ENCODE assay signal across 9 mouse cellular contexts in the genomic region with DNA sequence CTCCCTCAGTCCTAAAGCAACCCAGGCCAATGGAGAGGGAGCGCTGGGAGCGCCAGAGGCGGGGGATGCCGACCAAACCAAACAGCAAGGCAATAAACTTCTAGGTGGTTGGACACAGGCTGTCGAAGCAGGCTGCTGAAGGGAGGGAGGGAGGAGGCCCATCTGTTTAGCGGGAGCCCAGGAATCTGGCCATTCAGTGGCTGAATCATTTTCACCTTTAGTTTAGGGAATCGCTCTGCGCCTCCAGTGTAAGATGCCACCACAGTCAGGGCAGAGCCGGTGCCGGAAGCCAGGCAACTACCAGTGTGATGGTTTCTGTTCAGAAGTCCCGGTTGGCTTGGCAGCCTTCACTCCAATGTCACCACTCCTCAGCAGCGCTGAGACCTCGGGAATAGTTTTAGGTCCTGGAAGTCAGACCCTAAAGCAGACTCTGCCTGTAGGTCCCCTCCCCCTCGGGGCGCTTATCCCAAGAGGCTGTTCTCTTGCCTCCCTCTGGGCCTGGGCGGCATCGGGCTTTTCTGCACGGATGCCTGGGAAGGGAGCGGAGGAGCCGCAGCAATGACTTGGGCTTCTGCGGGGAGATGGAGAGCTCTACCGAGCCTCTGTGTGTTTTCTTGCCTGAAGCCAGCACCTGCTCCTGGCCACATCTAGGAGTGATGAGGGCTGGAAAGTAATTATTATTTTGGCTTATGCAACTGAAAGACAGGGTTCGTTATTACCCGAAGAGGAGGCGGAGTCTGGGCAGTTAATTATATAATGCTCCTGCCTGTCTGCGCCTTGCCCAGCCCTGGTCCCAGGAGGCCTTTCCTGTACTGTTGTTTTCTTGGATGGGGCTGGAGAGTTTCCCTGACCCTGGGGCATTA. TPM values are rescaled to one million over a fixed set of nuclear protein-coding genes. Genes with fewer than 3 reads are reported as not detected.
A peak's percentile ranks its signal among the peaks of the same experiment; 100 is the strongest.
DNase-seq lines count a peak whose midpoint lies in the region; ATAC-seq and TF ChIP-seq lines count a peak whose summit lies in the region.
"Had no signal": no experiment of that assay in that cellular context is flagged by ENCODE, and none has a peak within 500 bp of the region (broad histone marks: within the 10 kb centered on the region; RNA-seq: fewer than 3 reads in every experiment).

No protein-coding gene starts in this region.

- peaks cover 27% of the 10 kb centered on the region for H3K4me1 ChIP-seq in forebrain, embryonic 10.5 days
- peaks cover 23% of the 10 kb centered on the region for H3K4me1 ChIP-seq in midbrain, embryonic 15.5 days
- peaks cover 17% of the 10 kb centered on the region for H3K4me1 ChIP-seq in heart, embryonic 12.5 days (replicated peaks)

- DNase-seq in adrenal gland, postnatal 10 days: peak; percentile 8
- no peak for DNase-seq in adrenal gland, postnatal 4 days (ENCODE audit: low spot score in 2 of 2)
- DNase-seq in forebrain, embryonic 10.5 days (ENCODE audit: extremely low spot score, low spot score): peak; percentile 27
- peak; percentile 64 to 73 for DNase-seq in layer of hippocampus, adult 2 months (ENCODE audit: low spot score in 2 of 2)
- no peak for DNase-seq in B cell, adult 2 months
- DNase-seq in heart, postnatal 10 days: no peak
- DNase-seq: lung, embryonic 14.5 days had no signal

- ATAC-seq in midbrain, embryonic 15.5 days (replicated peaks): peak; percentile 32; the same call in 1 of the 2 replicates
- ATAC-seq in heart, embryonic 12.5 days (ENCODE audit: insufficient number of reproducible peaks, low FRiP score): no peak

- WGBS in forebrain, embryonic 10.5 days: 5% methylated on average over 26 of the region's 26 CpGs
- WGBS in midbrain, embryonic 15.5 days: 3% methylated on average over 26 of the region's 26 CpGs
- 11% methylated on average over 26 of the region's 26 CpGs for WGBS in heart, embryonic 12.5 days

- peak overlapping the region; percentile 91 for H3K4me2 ChIP-seq in midbrain, embryonic 15.5 days
- H3K4me2 ChIP-seq in heart, embryonic 12.5 days: no peak overlapping the region

- peaks cover 8% of the 10 kb centered on the region for H3K9me3 ChIP-seq in forebrain, embryonic 10.5 days
- H3K9me3 ChIP-seq in midbrain, embryonic 15.5 days: no peaks in the 10 kb centered on the region
- peaks cover 5% of the 10 kb centered on the region for H3K9me3 ChIP-seq in heart, embryonic 12.5 days (replicated peaks)

- peak overlapping the region; percentile 62 for H3K4me3 ChIP-seq in forebrain, embryonic 10.5 days
- H3K4me3 ChIP-seq in layer of hippocampus, adult 2 months: peak overlapping the region; percentile 79
- peak overlapping the region; percentile 81 for H3K4me3 ChIP-seq in midbrain, embryonic 15.5 days
- no peak overlapping the region for H3K4me3 ChIP-seq in heart, embryonic 12.5 days

- no peak overlapping the region for H3K27ac ChIP-seq in forebrain, embryonic 10.5 days
- H3K27ac ChIP-seq in layer of hippocampus, adult 2 months: peak overlapping the region; percentile 98
- H3K27ac ChIP-seq in midbrain, embryonic 15.5 days: 0 out of 2 replicates have a peak overlapping the region, but pooled peaks have one; percentile 39
- H3K27ac ChIP-seq in heart, embryonic 12.5 days (ENCODE audit: poor library complexity, severe bottlenecking): no peak overlapping the region

- intact Hi-C loops in heart, postnatal 10 days (cut with DNase I): no loop called here

- no peak for TF ChIP-seq CTCF in layer of hippocampus, adult 2 months (conservative IDR thresholded peaks at IDR 0.05)

- H3K36me3 ChIP-seq in forebrain, embryonic 10.5 days (replicated peaks): no peaks in the 10 kb centered on the region
- no peaks in the 10 kb centered on the region for H3K36me3 ChIP-seq in midbrain, embryonic 15.5 days (replicated peaks)
- H3K36me3 ChIP-seq in heart, embryonic 12.5 days: no peaks in the 10 kb centered on the region

- H3K9ac ChIP-seq in midbrain, embryonic 15.5 days: peak overlapping the region; percentile 76
- H3K9ac ChIP-seq in heart, embryonic 12.5 days: no peak overlapping the region
- H3K9ac ChIP-seq: lung, embryonic 14.5 days had no signal

- H3K27me3 ChIP-seq in forebrain, embryonic 10.5 days (ENCODE audit: poor library complexity, severe bottlenecking): peaks cover 73% of the 10 kb centered on the region
- peaks cover 10% of the 10 kb centered on the region for H3K27me3 ChIP-seq in midbrain, embryonic 15.5 days (replicated peaks)
- peaks cover 83% of the 10 kb centered on the region for H3K27me3 ChIP-seq in heart, embryonic 12.5 days (replicated peaks)

RNA-seq across cellular contexts. Expression of gene Jph3, which starts 2.3 kb away (rescaled TPM):
- 1 to 10 TPM; 2.7 to 4.6 TPM for total RNA-seq in adrenal gland, postnatal 10 days (2021)
- 1 to 10 TPM; 5.0 to 5.8 TPM for total RNA-seq in adrenal gland, postnatal 4 days (2021)
- polyA plus RNA-seq in forebrain, embryonic 10.5 days (2016; fragmentation: Nextera tagmentation; extraction: Ambion mirVana): 5.6 and 7.7 TPM in 2 replicates
- total RNA-seq in layer of hippocampus, adult 2 months (2021): 100 to 1,000 TPM; 318 to 346 TPM
- 111 and 114 TPM in 2 replicates for polyA plus RNA-seq in midbrain, embryonic 15.5 days (2015; fragmentation: Nextera tagmentation; extraction: Ambion mirVana)
- polyA plus RNA-seq in heart, embryonic 12.5 days (2016; fragmentation: Nextera tagmentation; extraction: Ambion mirVana): 0.27 and 0.31 TPM in 2 replicates
- total RNA-seq in heart, postnatal 10 days (2021): not detected

Comparison
In these comparisons a context has a peak if more than half of its experiments do, and no peak if none do; other contexts are left out.
1. DNase-seq: peak in adrenal gland, postnatal 10 days (single experiment), forebrain, embryonic 10.5 days (single experiment) and layer of hippocampus, adult 2 months (2 of 2); none in adrenal gland, postnatal 4 days (0 of 2), B cell, adult 2 months (0 of 2) and heart, postnatal 10 days (0 of 2).
2. H3K27ac ChIP-seq: peak in layer of hippocampus, adult 2 months (single experiment) and midbrain, embryonic 15.5 days (single experiment); none in forebrain, embryonic 10.5 days (single experiment) and heart, embryonic 12.5 days (single experiment).
3. RNA of gene Jph3, which starts 2.3 kb away (total RNA-seq): 318 to 346 TPM in layer of hippocampus, adult 2 months; 5.0 to 5.8 TPM in adrenal gland, postnatal 4 days, 2.7 to 4.6 TPM in adrenal gland, postnatal 10 days and not detected in heart, postnatal 10 days; every median in the first group is over 10 times any median in the second.